Comparison of ENCODE assay signal across 8 mouse cellular contexts in the genomic region with DNA sequence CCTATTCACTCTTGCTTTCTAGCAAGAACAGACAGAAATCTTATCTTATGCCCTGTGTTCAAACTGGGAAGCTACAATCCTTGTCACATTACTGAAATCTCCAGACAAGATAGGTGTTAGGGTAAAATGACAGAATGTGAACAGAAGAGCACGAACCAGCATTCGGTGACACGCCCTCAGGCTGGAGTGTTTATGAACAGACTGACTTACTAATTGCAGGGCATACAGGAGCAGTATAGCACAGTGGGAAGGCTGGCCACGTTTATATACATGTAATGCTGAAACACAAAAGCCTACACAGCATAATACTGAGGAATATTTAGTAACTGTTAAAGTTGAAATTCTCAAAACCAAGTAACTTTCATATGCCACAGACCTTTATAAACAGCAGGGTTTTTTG.
DNase-seq lines count a peak whose midpoint lies in the region; ATAC-seq and TF ChIP-seq lines count a peak whose summit lies in the region.
"Had no signal": no experiment of that assay in that cellular context is flagged by ENCODE, and none has a peak within 500 bp of the region (broad histone marks: within the 10 kb centered on the region; RNA-seq: fewer than 3 reads in every experiment).

No protein-coding gene starts in this region.

- H3K9ac ChIP-seq in liver, embryonic 11.5 days (ENCODE audit: low read depth, low read length): no peak overlapping the region
- H3K9ac ChIP-seq in forebrain, embryonic 15.5 days (replicated peaks): peak overlapping the region; percentile 78
- no peak overlapping the region for H3K9ac ChIP-seq in limb, embryonic 14.5 days (ENCODE audit: low read depth, low read length, severe bottlenecking)
- no peak overlapping the region for H3K9ac ChIP-seq in stomach, embryonic 15.5 days

- no peak overlapping the region for H3K27ac ChIP-seq in liver, embryonic 11.5 days (ENCODE audit: low read depth, low read length)
- H3K27ac ChIP-seq in forebrain, embryonic 15.5 days (replicated peaks): peak overlapping the region; percentile 96
- no peak overlapping the region for H3K27ac ChIP-seq in limb, embryonic 14.5 days (replicated peaks; ENCODE audit: low read depth, low read length)
- no peak overlapping the region for H3K27ac ChIP-seq in stomach, embryonic 15.5 days

- H3K4me1 ChIP-seq in liver, embryonic 11.5 days (replicated peaks; ENCODE audit: control insufficient read depth, insufficient read depth, low read length): no peaks in the 10 kb centered on the region
- H3K4me1 ChIP-seq in forebrain, embryonic 15.5 days: peaks cover 29% of the 10 kb centered on the region
- peaks cover 7% of the 10 kb centered on the region; the same call in 1 of the 2 replicates for H3K4me1 ChIP-seq in limb, embryonic 14.5 days (ENCODE audit: control insufficient read depth, insufficient read depth, low read length)
- no peaks in the 10 kb centered on the region for H3K4me1 ChIP-seq in stomach, embryonic 15.5 days

- no peak overlapping the region; the same call in 1 of the 2 replicates for H3K4me3 ChIP-seq in liver, embryonic 11.5 days (ENCODE audit: low read depth, low read length)
- H3K4me3 ChIP-seq in forebrain, embryonic 15.5 days: peak overlapping the region; percentile 47
- no peak overlapping the region for H3K4me3 ChIP-seq in limb, embryonic 14.5 days (replicated peaks; ENCODE audit: low read length)
- H3K4me3 ChIP-seq in stomach, embryonic 15.5 days (replicated peaks): peak overlapping the region; percentile 39; the same call in 1 of the 2 replicates

- DNase-seq in liver, embryonic 11.5 days (ENCODE audit: low spot score): no peak
- no peak for DNase-seq in liver
- DNase-seq in limb, embryonic 14.5 days (ENCODE audit: low spot score): no peak
- DNase-seq in gastrocnemius, postnatal 4 days (ENCODE audit: low spot score in 2 of 2): no peak
- DNase-seq in left cerebral cortex, postnatal 10 days (ENCODE audit: extremely low spot score in 1 of 2, low spot score in 2 of 2): no peak

- ATAC-seq in liver, embryonic 11.5 days (replicated peaks; ENCODE audit: low FRiP score): no peak
- peak; percentile 66 for ATAC-seq in forebrain, embryonic 15.5 days (replicated peaks)
- no peak for ATAC-seq in limb, embryonic 14.5 days (ENCODE audit: low FRiP score, low read depth)
- ATAC-seq in stomach, embryonic 15.5 days (ENCODE audit: insufficient read depth, low FRiP score, low read depth): no peak

- no peaks in the 10 kb centered on the region for H3K36me3 ChIP-seq in liver, embryonic 11.5 days (ENCODE audit: control insufficient read depth, insufficient read depth, low read length)
- no peaks in the 10 kb centered on the region for H3K36me3 ChIP-seq in forebrain, embryonic 15.5 days
- no peaks in the 10 kb centered on the region for H3K36me3 ChIP-seq in limb, embryonic 14.5 days (ENCODE audit: control insufficient read depth, insufficient read depth, low read length)
- H3K36me3 ChIP-seq in stomach, embryonic 15.5 days: no peaks in the 10 kb centered on the region

- WGBS in liver, embryonic 11.5 days: 52% methylated on average over 4 of the region's 4 CpGs
- 24% methylated on average over 4 of the region's 4 CpGs for WGBS in forebrain, embryonic 15.5 days
- WGBS in limb, embryonic 14.5 days: 46% methylated on average over 4 of the region's 4 CpGs
- 38% methylated on average over 4 of the region's 4 CpGs for WGBS in stomach, embryonic 15.5 days

- intact Hi-C loops in left cerebral cortex, postnatal 10 days (cut with DNase I): no loop called here

- H3K9me3 ChIP-seq in liver, embryonic 11.5 days (ENCODE audit: control insufficient read depth, low read length): no peaks in the 10 kb centered on the region
- H3K9me3 ChIP-seq in forebrain, embryonic 15.5 days: no peaks in the 10 kb centered on the region
- H3K9me3 ChIP-seq in limb, embryonic 14.5 days (ENCODE audit: control insufficient read depth, low read length): no peaks in the 10 kb centered on the region
- H3K9me3 ChIP-seq in stomach, embryonic 15.5 days: no peaks in the 10 kb centered on the region

- H3K27me3 ChIP-seq in liver, embryonic 11.5 days (replicated peaks; ENCODE audit: control insufficient read depth, insufficient read depth, low read length): no peaks in the 10 kb centered on the region
- H3K27me3 ChIP-seq in forebrain, embryonic 15.5 days: no peaks in the 10 kb centered on the region
- H3K27me3 ChIP-seq in limb, embryonic 14.5 days (ENCODE audit: control insufficient read depth, insufficient read depth, low read length): no peaks in the 10 kb centered on the region
- H3K27me3 ChIP-seq in stomach, embryonic 15.5 days (replicated peaks): no peaks in the 10 kb centered on the region
- H3K27me3 ChIP-seq: Patski had no signal

- peak overlapping the region; percentile 66 for H3K4me2 ChIP-seq in liver, embryonic 11.5 days
- H3K4me2 ChIP-seq in forebrain, embryonic 15.5 days (replicated peaks): peak overlapping the region; percentile 80
- H3K4me2 ChIP-seq in limb, embryonic 14.5 days (replicated peaks; ENCODE audit: low read depth, low read length, severe bottlenecking): peak overlapping the region; percentile 59
- H3K4me2 ChIP-seq in stomach, embryonic 15.5 days: peak overlapping the region; percentile 64

- no peak for TF ChIP-seq POLR2A in limb, embryonic 14.5 days (IDR thresholded peaks at IDR 0.05; ENCODE audit: borderline replicate concordance, extremely low read depth, insufficient read depth, insufficient read length)

Comparison
In these comparisons a context has a peak if more than half of its experiments do, and no peak if none do; other contexts are left out.
1. H3K4me3 ChIP-seq: peak in forebrain, embryonic 15.5 days (single experiment) and stomach, embryonic 15.5 days (single experiment); none in liver, embryonic 11.5 days (single experiment) and limb, embryonic 14.5 days (single experiment).
2. Peak in every context shown above with its lines, with median percentiles within 50 percentile points of each other: H3K4me2 ChIP-seq.